Mouse (Mus musculus): Measurements from ENCODE around the gene Acp4. TPM values are rescaled to one million over a fixed set of nuclear protein-coding genes. Genes with fewer than 3 reads are reported as not detected.

The Acp4 gene
- polyA plus RNA-seq (2017; shearing (Covaris generic)): 0.28 TPM

GRCm38 (mm10) chr7:44257278-44257677 is at the start of gene Acp4:
TSS of gene Acp4 (minus strand) at chr7:44257378.

GRCm38 (mm10) chr7:44306516-44307240 is 49.5 kb upstream of the Acp4 start, which contains the start of gene Clec11a:
TSS of gene Clec11a (minus strand) at chr7:44306902.

GRCm38 (mm10) chr7:44261147-44261546 is 4.0 kb upstream of the Acp4 start, which contains the start of gene Gm15517:
TSS of gene Gm15517 (plus strand) at chr7:44261447.

GRCm38 (mm10) chr7:44246055-44246983 is 10.9 kb downstream of the Acp4 start, which contains the start of the genes 1700028J19Rik and 2410002F23Rik:
TSS of gene 1700028J19Rik (minus strand) at chr7:44246695.
TSS of gene 2410002F23Rik (plus strand) at chr7:44246722.

GRCm38 (mm10) chr7:44235909-44236308 is 21.3 kb downstream of the Acp4 start, which contains the start of gene Gm36864:
TSS of gene Gm36864 (plus strand) at chr7:44236177.

GRCm38 (mm10) chr7:44225076-44225475 is 32.1 kb downstream of the Acp4 start, which contains the start of gene Klk1:
TSS of gene Klk1 (plus strand) at chr7:44225360.

GRCm38 (mm10) chr7:44215645-44216044 is 41.5 kb downstream of the Acp4 start, which contains the start of gene Klk1b5:
TSS of gene Klk1b5 (plus strand) at chr7:44215945.

GRCm38 (mm10) chr7:44207135-44207534 is 50.0 kb downstream of the Acp4 start, which contains the start of gene Klk1b4:
TSS of gene Klk1b4 (plus strand) at chr7:44207435.

Other genes starting within 250 kb of the Acp4 start
- not detected for gene Klk1b26, start 245.2 kb downstream of the Acp4 start, polyA plus RNA-seq (2017; shearing (Covaris generic))
- 1.2 TPM for gene Klk1b27, start 205.1 kb downstream of the Acp4 start, polyA plus RNA-seq (2017; shearing (Covaris generic))
- not detected for gene Klk1b21, start 155.1 kb downstream of the Acp4 start, polyA plus RNA-seq (2017; shearing (Covaris generic))
- not detected for gene Klk1b22, start 144.7 kb downstream of the Acp4 start, polyA plus RNA-seq (2017; shearing (Covaris generic))
- gene Klk1b16, start 120.6 kb downstream of the Acp4 start, polyA plus RNA-seq (2017; shearing (Covaris generic)): not detected
- gene Klk1b24, start 69.1 kb downstream of the Acp4 start, polyA plus RNA-seq (2017; shearing (Covaris generic)): not detected
- not detected for gene Klk1b3, start 59.2 kb downstream of the Acp4 start, polyA plus RNA-seq (2017; shearing (Covaris generic))
- gene Klk1b4, start 49.9 kb downstream of the Acp4 start, polyA plus RNA-seq (2017; shearing (Covaris generic)): not detected
- not detected for gene Klk1b5, start 41.4 kb downstream of the Acp4 start, polyA plus RNA-seq (2017; shearing (Covaris generic))
- not detected for gene Klk1, start 32.0 kb downstream of the Acp4 start, polyA plus RNA-seq (2017; shearing (Covaris generic))
- gene Gm36864, start 21.2 kb downstream of the Acp4 start, polyA plus RNA-seq (2017; shearing (Covaris generic)): not detected
- gene 1700028J19Rik, start 10.7 kb downstream of the Acp4 start, polyA plus RNA-seq (2017; shearing (Covaris generic)): 2.1 TPM
- 189 TPM for gene 2410002F23Rik, start 10.7 kb downstream of the Acp4 start, polyA plus RNA-seq (2017; shearing (Covaris generic))
- gene Gm15517, start 4.1 kb upstream of the Acp4 start, polyA plus RNA-seq (2017; shearing (Covaris generic)): not detected
- gene Clec11a, start 49.5 kb upstream of the Acp4 start, polyA plus RNA-seq (2017; shearing (Covaris generic)): 0.31 TPM
- 0.16 TPM for gene Shank1, start 52.9 kb upstream of the Acp4 start, polyA plus RNA-seq (2017; shearing (Covaris generic))
- gene Syt3, start 126.7 kb upstream of the Acp4 start, polyA plus RNA-seq (2017; shearing (Covaris generic)): 0.28 TPM
- 0.71 TPM for gene 1700008O03Rik, start 128.4 kb upstream of the Acp4 start, polyA plus RNA-seq (2017; shearing (Covaris generic))
- gene Lrrc4b, start 171.6 kb upstream of the Acp4 start, polyA plus RNA-seq (2017; shearing (Covaris generic)): not detected
- 0.28 TPM for gene Aspdh, start 208.0 kb upstream of the Acp4 start, polyA plus RNA-seq (2017; shearing (Covaris generic))
- 111 TPM for gene Josd2, start 210.6 kb upstream of the Acp4 start, polyA plus RNA-seq (2017; shearing (Covaris generic))
- gene Emc10, start 239.2 kb upstream of the Acp4 start, polyA plus RNA-seq (2017; shearing (Covaris generic)): 188 TPM
- 3.4 TPM for gene Fam71e1, start 239.2 kb upstream of the Acp4 start, polyA plus RNA-seq (2017; shearing (Covaris generic))